Mouse (Mus musculus): ENCODE data around the gene Tnxb. TPM values are rescaled to one million over a fixed set of nuclear protein-coding genes. Genes with fewer than 3 reads are reported as not detected.

Gene Tnxb
- not detected in 2 replicates for polyA plus RNA-seq (2012; ENCODE audit: insufficient read depth, insufficient read length, missing spikeins)

GRCm38 (mm10) chr17:34670235-34670634, at the start of gene Tnxb:
Gene Tnxb, plus strand, starts transcription at chr17:34670535.
- Histone ChIP-seq H3K4me1 (ENCODE audit: control insufficient read depth, insufficient read depth, low read length) (no peaks in the 10 kb centered on the region), H3K27ac (ENCODE audit: insufficient read depth, low read depth, low read length) (no peak within 1 kb of the TSS), H3K4me3 (ENCODE audit: insufficient read depth, low read length) (no peak within 1 kb of the TSS)
- TF ChIP-seq POLR2A (IDR thresholded peaks at IDR 0.05; ENCODE audit: borderline replicate concordance, low read depth, low read length) (no peak), CTCF (IDR thresholded peaks at IDR 0.05; ENCODE audit: low read depth, low read length) (no peak)

DNA sequence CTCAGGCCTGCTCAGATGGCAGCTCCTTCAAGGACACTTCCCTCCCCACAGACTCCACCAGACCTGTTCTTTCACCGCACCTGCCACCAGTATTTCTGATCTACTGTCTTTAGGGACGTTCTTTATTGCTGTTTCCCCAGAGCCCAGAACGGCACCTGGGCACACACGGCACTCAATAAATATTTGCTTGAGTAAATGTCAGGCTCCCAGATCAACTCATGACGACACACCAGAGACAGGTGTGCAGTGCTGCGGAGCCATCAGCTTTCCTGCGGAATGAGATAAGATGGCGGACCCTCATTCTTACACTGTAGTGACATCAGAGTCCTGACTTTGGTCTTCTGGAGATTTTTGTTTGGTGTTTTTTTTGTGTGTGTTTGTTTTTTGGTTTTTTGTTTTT, 49.3 kb upstream of the Tnxb start:
- Histone ChIP-seq H3K4me1 (ENCODE audit: control insufficient read depth, insufficient read depth, low read length) (no peaks in the 10 kb centered on the region), H3K4me3 (ENCODE audit: insufficient read depth, low read length) (no peak overlapping the region), H3K27ac (ENCODE audit: insufficient read depth, low read depth, low read length) (no peak overlapping the region)
- TF ChIP-seq POLR2A (IDR thresholded peaks at IDR 0.05; ENCODE audit: borderline replicate concordance, low read depth, low read length) (no peak), CTCF (IDR thresholded peaks at IDR 0.05; ENCODE audit: low read depth, low read length) (no peak)

- TF ChIP-seq POLR2A (IDR thresholded peaks at IDR 0.05; ENCODE audit: borderline replicate concordance, low read depth, low read length), result no peak
- TF ChIP-seq CTCF (IDR thresholded peaks at IDR 0.05; ENCODE audit: low read depth, low read length), result no peak
- H3K27ac ChIP-seq (ENCODE audit: insufficient read depth, low read depth, low read length), result no peak overlapping the region
- H3K4me1 ChIP-seq (ENCODE audit: control insufficient read depth, insufficient read depth, low read length), result 0 out of 2 replicates have a peak, but pooled peaks cover 3% of the 10 kb centered on the region
- no peak overlapping the region for H3K4me3 ChIP-seq (ENCODE audit: insufficient read depth, low read length)
Observed at GRCm38 (mm10) chr17:34623161-34623560, 47.2 kb upstream of the Tnxb start.

DNA sequence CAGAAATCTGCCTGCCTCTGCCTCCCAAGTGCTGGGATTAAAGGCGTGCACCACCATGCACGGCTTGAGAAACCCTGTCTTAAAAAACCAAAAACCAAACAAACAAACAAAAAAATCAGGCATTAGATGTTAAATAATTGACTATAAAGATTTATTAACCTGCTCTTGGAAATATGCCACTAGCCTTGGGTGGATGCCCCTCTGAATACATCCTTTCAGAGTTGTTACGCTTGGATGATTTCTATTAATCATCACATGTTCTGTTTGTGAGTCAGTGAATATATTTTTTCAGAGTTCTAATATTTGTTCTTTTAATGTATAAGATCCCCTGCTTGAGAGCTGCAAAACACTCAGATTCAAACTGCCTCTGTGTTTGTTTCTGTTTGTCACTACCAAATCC, 45.4 kb upstream of the Tnxb start:
- Histone ChIP-seq H3K4me1 (ENCODE audit: control insufficient read depth, insufficient read depth, low read length) (peaks cover 14% of the 10 kb centered on the region), H3K4me3 (ENCODE audit: insufficient read depth, low read length) (no peak overlapping the region), H3K27ac (ENCODE audit: insufficient read depth, low read depth, low read length) (no peak overlapping the region)
- TF ChIP-seq CTCF (IDR thresholded peaks at IDR 0.05; ENCODE audit: low read depth, low read length) (no peak), POLR2A (IDR thresholded peaks at IDR 0.05; ENCODE audit: borderline replicate concordance, low read depth, low read length) (no peak)

GRCm38 (mm10) chr17:34626062-34626772, 44.1 kb upstream of the Tnxb start:
- peaks cover 17% of the 10 kb centered on the region for H3K4me1 ChIP-seq (ENCODE audit: control insufficient read depth, insufficient read depth, low read length)
- no peak overlapping the region for H3K27ac ChIP-seq (ENCODE audit: insufficient read depth, low read depth, low read length)
- TF ChIP-seq CTCF (IDR thresholded peaks at IDR 0.05; ENCODE audit: low read depth, low read length) (0 out of 2 replicates have a peak, but pooled peaks have one; percentile 4), POLR2A (IDR thresholded peaks at IDR 0.05; ENCODE audit: borderline replicate concordance, low read depth, low read length) (no peak)
- H3K4me3 ChIP-seq (ENCODE audit: insufficient read depth, low read length), result peak overlapping the region; percentile 69

DNA sequence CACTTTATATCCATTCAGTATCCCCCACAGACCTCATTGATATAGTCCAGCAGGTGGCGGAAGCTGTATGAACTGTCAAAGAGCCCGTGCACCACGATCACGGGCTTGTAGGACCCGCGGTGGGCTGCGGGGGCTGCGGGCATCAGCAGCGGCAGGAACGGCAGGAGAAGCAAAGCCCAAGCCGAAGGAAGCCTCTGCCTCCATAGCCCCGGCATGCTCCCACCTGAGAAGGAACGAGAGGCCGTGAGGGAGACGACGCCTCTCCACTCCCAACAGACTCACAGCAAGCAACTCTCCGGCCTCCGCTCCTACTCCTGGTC, 43.6 kb upstream of the Tnxb start:
- peaks cover 22% of the 10 kb centered on the region for H3K4me1 ChIP-seq (ENCODE audit: control insufficient read depth, insufficient read depth, low read length)
- TF ChIP-seq POLR2A (IDR thresholded peaks at IDR 0.05; ENCODE audit: borderline replicate concordance, low read depth, low read length) (no peak), CTCF (IDR thresholded peaks at IDR 0.05; ENCODE audit: low read depth, low read length) (no peak)
- H3K27ac ChIP-seq (ENCODE audit: insufficient read depth, low read depth, low read length), result peak overlapping the region; percentile 69
- peak overlapping the region; percentile 69 for H3K4me3 ChIP-seq (ENCODE audit: insufficient read depth, low read length)

GRCm38 (mm10) chr17:34627093-34627942, 43.0 kb upstream of the Tnxb start:
- Histone ChIP-seq H3K4me3 (ENCODE audit: insufficient read depth, low read length) (peak overlapping the region; percentile 69), H3K27ac (ENCODE audit: insufficient read depth, low read depth, low read length) (peak overlapping the region; percentile 96), H3K4me1 (ENCODE audit: control insufficient read depth, insufficient read depth, low read length) (peaks cover 22% of the 10 kb centered on the region)
- TF ChIP-seq CTCF (IDR thresholded peaks at IDR 0.05; ENCODE audit: low read depth, low read length), result no peak
- no peak; the same call in 1 of the 2 replicates for TF ChIP-seq POLR2A (IDR thresholded peaks at IDR 0.05; ENCODE audit: borderline replicate concordance, low read depth, low read length)

DNA sequence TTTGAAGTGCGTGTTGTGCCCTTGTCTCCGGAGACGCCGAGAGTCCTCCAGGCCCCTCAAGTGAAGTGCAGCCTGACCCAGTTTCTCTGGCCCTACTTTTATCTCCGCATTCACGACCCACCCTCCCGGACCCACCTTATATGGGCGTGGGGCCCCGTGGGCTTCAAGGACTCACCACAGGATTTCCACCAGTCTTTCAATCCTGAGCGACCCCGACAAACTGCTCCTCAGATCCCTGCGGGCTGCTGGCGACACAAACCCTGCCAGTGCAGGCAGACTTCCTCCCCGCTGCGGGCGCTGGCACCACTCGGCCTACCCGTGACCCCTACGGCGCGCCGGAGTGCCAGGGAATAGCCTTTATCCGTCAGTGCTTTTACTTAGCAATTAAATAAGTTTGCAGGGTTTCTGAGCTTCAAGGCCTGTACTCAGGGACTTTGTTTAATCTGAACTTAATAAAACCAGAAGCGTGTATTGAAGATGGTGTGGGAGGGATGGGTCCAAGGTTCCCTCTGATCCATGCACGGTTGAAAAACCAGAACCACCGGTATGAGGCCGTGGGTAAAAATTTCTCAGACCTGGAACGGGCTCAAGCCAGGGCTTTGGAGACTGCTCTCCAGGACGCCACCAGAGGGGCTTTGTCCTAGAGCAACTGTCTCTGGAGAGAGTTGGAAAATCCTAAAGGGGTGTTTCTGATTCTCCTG, 42.2 kb upstream of the Tnxb start, which contains the start of gene Ppt2:
TSS of gene Ppt2 (minus strand) at position 568 of the 701 bp plus-strand sequence.
- peaks cover 22% of the 10 kb centered on the region for H3K4me1 ChIP-seq (ENCODE audit: control insufficient read depth, insufficient read depth, low read length)
- TF ChIP-seq POLR2A (IDR thresholded peaks at IDR 0.05; ENCODE audit: borderline replicate concordance, low read depth, low read length), result no peak
- no peak for TF ChIP-seq CTCF (IDR thresholded peaks at IDR 0.05; ENCODE audit: low read depth, low read length)
- peak within 1 kb of the TSS; percentile 96 for H3K27ac ChIP-seq (ENCODE audit: insufficient read depth, low read depth, low read length)
- H3K4me3 ChIP-seq (ENCODE audit: insufficient read depth, low read length), result peak within 1 kb of the TSS; percentile 69

DNA sequence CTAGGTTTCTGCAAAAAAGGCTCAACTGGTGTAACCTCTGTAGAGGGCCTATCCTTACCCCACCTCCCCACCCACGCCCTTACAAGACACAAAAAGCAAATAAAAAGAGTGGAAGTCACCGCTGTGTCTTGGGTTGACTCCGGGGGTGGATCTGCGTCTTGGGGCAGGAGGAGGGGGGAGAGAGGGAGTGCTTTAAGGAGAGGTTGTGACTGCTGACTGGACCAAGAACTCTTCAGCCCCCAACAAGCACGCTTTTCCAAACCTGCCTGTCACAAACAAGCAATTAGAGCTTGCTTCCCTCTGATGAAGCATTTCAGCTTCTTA, 41.7 kb upstream of the Tnxb start:
- Histone ChIP-seq H3K4me3 (ENCODE audit: insufficient read depth, low read length) (peak overlapping the region; percentile 69), H3K4me1 (ENCODE audit: control insufficient read depth, insufficient read depth, low read length) (peaks cover 28% of the 10 kb centered on the region), H3K27ac (ENCODE audit: insufficient read depth, low read depth, low read length) (peak overlapping the region; percentile 96)
- TF ChIP-seq CTCF (IDR thresholded peaks at IDR 0.05; ENCODE audit: low read depth, low read length) (no peak), POLR2A (IDR thresholded peaks at IDR 0.05; ENCODE audit: borderline replicate concordance, low read depth, low read length) (no peak)
